Mouse (Mus musculus) embryonic fibroblast, embryonic 13.5 days (primary cell): ENCODE measurements at regions not wholly inside any gene's neighbourhood (a gene's known extent, or its start where the extent isn't known, plus 50 kb on each side); places are given as distances from the start of the nearest gene placed in this dataset.

ENCODE experiments used
- CTCF ChIP-seq: IDR thresholded peaks from 2 replicates; pipeline ENCODE4 v1.5.1; 2011; ENCODE audit warnings: mild to moderate bottlenecking, control low read depth, low read length, moderate library complexity, borderline replicate concordance; ENCODE audit not compliant: insufficient read depth
- POLR2A ChIP-seq: IDR thresholded peaks from 2 replicates; pipeline ENCODE4 v1.6.1; 2011; ENCODE audit warnings: low read depth, mild to moderate bottlenecking, control low read depth, low read length, moderate library complexity

GRCm38 (mm10) chr11:114502562-114502961, 165.8 kb upstream of the Rpl38 start:
- TF ChIP-seq POLR2A (no peak), CTCF (no peak)
